Mouse (Mus musculus) C2C12 (cell line): ENCODE data around the gene Lin52.

ENCODE experiments used
- CTCF ChIP-seq: IDR thresholded peaks from one replicate; pipeline ENCODE4 v1.5.1; 2011; ENCODE audit not compliant: control insufficient read depth, insufficient read depth, insufficient read length
- MAX ChIP-seq: IDR thresholded peaks from one replicate; pipeline ENCODE4 v1.6.1; 2011; ENCODE audit warnings: mild to moderate bottlenecking, control low read depth
- MYOD1 ChIP-seq: IDR thresholded peaks from one replicate; pipeline ENCODE4 v1.6.1; 2011; ENCODE audit warnings: low read depth; ENCODE audit not compliant: control insufficient read depth, insufficient read length
- MYOG ChIP-seq: IDR thresholded peaks from one replicate; pipeline ENCODE4 v1.6.1; 2011; ENCODE audit not compliant: control insufficient read depth, insufficient read length; ENCODE audit errors: extremely low read depth
- USF1 ChIP-seq: IDR thresholded peaks from one replicate; pipeline ENCODE4 v1.6.1; 2011; ENCODE audit warnings: low read depth, mild to moderate bottlenecking, control low read depth, moderate library complexity

DNA sequence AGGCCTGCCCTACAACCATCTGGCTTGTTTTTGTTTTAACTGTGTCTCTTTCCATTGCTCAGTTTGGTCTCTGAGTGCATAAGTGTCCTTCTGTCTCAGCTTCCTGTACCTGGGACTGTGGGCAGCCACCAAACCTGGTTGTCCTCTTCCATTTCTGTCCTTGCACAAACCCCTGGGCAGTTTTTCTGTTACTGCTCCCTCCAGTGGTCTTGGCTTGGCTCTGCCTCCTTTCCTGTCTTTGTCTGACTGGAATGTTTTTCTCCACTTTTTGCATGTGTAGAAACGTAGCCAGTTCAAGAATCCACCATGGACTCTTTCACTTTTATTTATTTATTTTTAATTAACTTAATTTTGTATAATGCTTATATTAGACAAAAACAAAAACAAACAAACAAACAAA, 8.6 kb downstream of the Lin52 start:
- no peak for TF ChIP-seq USF1
- TF ChIP-seq CTCF = no peak
- TF ChIP-seq MYOG = no peak
- TF ChIP-seq MYOD1 = no peak
- TF ChIP-seq MAX = no peak
